Mouse (Mus musculus) heart, adult 11 months (tissue): ENCODE measurements around the gene Tmem200c.

Source experiments
- DNase-seq: peaks from one replicate; pipeline ENCODE4 v3.0.0; 2022

The Tmem200c gene

DNA sequence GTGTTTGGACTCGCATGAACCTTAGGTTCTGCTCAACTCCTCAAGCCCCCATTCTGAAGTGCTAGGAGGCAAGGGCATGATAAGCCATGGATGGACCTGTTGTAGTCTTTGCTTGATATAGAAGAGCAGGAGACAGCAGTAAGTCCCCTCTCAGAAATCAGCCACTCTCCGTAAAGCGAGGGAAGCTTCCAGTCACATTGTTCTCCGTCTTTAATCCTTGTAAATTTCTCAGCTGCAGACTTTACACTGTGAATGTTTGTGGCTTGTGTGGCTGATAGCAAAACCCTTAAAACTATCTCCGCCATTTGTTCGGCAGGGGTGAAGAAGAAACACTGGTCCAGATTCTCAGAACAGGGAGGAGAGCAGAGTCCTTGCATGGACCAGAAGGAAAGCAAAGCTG, at the start of gene Tmem200c:
Gene Tmem200c, plus strand, starts transcription at position 301 of the 400 bp plus-strand sequence.
- DNase-seq: no peak

GRCm38 (mm10) chr17:68793741-68794140, 32.7 kb upstream of the Tmem200c start:
- DNase-seq: no peak

DNA sequence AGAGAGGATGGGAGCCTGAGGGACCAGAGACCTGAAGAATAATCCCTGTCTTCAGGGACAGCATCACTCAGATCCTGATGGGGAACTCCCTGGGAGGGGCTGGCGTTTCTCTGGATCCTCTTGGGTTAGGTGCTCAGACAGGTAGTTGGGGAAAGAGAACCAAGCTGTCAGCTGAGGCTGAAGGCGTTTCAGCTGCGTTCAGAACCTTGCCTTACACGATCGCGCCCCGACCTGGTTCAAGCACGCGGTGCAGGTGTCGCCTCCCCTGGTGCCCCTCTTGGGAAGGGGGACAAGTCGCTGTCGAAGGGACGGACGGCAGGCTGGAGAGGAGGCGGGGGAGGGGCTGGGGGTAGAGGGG, 10.2 kb downstream of the Tmem200c start:
- no peak for DNase-seq

- DNase-seq: peak; percentile 90
These were observed 10.8 kb downstream of the Tmem200c start for GRCm38 (mm10) chr17:68837013-68837858.

GRCm38 (mm10) chr17:68837859-68838194, 11.4 kb downstream of the Tmem200c start:
- DNase-seq: no peak

DNA sequence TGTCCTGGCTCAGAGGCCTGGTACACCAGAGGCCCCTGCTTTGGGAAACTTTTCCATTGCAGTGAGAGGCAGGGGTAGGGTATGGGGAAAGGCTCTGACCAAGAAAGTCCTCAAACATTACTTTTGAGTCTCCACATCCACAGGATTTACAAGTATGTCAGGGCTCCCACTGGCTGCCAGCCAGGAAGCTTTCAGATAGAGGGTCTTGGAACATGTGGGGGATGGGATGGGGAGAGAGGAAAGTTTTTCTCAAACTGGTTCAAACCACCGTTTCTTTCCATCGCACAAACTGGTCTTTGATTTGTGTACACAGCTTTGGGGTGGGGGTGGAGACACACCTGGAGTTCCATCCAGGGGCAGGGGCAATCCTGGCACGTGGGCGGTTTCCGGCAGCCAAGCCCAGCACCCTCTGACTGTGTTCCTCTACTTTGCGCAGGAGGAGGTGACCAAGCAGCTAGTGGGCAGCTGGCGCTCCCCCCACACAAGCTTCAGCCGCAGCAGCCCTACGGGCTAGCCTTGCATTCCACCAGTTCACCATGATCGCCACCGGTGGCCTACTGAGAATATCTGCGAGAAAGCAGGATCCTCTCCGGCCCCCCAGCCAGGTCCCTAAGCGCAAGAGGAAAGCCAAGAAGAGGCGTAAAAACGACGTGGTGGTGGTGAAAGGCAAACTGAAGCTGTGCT, 13.6 kb downstream of the Tmem200c start:
- DNase-seq: peak; percentile 81

DNA sequence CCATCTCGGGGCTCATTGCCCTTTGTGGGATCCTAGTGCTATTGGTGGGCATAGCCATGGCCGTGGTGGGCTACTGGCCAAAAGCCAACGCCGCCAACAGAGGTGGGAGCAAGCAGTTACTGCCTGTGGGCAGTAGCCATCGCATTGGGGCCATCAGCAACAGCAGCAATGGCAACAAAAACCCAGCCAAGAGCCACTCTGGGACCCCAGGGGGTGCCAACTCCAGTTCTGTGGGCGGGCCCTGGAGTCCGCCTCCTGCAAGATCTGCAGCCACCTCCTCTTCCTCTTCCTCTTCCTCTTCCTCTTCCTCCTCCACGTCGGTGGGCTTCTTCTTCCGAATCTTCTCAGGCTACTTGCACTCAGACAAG, 14.1 kb downstream of the Tmem200c start:
- DNase-seq: peak; percentile 78

DNA sequence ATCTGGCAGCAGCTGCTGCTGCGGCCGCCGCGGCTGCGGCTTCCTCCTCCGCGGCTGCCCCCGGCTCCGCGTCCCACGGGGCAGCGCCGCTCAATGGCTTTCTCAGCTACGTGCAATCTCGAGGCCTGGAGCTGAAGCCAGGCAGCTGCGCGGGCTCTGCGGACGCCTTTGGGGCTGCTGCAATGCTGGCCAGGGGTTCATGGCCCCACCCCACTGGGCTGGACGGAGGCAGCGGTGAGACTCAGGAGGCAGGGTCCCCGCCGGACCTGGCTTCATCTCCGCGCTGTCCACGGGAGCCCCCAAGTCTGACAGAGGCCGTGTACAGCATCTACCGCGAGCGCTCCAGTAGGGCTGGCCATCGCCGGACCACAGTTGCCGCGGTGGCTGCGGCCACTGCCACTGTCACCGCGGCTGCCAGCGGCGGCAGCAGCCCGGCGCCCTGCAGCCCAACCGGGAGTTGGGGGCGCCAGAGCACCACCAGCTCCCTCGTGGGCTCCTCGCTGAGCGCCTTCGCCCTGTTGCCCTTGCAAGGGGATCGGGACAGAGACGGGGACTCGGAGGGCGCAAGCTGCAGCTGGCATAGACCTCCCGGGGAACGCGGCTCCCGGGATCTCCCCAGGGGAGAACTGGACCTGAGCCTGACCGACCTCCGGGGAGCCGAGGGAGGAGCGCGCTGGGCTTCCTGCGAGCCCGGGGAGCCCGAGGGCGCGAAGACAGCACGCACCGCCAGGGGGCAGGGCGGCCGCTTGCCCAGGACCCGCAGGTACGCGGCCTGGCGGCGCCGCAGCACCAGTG, 14.9 kb downstream of the Tmem200c start:
- peak; percentile 88 for DNase-seq

DNA sequence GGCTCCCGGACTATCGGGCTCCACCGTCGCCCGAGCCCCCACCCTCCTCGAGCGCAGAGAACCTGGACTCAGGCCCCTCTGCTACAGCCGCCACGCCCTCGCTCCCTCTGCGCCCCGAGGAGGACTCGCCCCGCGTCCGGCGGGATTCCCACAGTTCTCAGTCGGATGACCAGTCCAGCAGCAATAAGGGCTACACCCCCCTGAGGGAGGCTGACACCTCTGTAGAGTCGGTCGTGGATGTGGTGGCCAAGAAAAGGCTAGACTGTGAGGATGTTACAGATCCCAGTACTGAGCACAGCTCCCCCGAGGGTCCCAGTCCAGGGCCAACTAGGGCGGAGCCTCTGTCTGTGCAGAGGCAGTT, 15.4 kb downstream of the Tmem200c start:
- peak; percentile 90 for DNase-seq

- peak; percentile 89 for DNase-seq
These were observed 19.5 kb downstream of the Tmem200c start for GRCm38 (mm10) chr17:68845931-68846330.

GRCm38 (mm10) chr17:68848739-68849138, 22.3 kb downstream of the Tmem200c start:
- peak; percentile 64 for DNase-seq

- no peak for DNase-seq
These were observed 25.9 kb downstream of the Tmem200c start for GRCm38 (mm10) chr17:68852171-68852966.

DNA sequence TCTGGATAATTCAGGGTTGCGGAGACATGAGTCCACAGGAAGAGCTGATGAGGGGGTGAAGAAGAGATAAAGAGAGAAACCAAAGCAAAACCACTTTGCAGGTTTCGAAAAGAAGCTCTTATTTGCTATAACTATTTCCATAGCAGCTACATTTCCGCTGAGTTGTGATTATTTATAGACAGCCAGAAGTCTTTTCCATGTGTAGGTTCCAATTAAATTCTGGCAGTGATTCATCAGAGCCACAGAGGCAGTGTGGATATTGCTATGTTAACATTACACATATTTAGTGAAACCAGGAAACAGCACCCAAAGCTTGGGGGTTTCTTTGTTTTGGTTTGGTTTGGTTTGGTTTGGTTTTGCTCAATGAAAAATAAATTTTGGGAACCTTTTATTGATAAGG, 37.8 kb downstream of the Tmem200c start:
- no peak for DNase-seq

DNA sequence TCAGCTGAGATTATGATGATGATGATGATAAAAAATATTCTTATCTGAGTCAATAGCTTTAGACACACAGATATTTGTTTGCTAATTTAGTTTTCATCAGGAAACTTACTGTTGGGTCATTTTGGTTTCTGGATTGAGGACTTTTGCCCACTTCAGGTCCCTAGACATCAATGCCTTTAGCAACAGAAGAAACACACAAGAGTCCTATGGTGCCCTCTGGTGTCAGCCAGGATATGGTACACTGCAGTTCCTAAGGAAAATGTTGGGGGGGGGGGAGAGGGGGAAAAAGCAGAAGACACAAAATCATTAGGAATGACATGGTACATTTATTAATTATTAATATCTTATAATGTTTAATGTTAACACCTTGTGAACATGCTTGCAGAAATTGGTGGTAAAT, 42.0 kb downstream of the Tmem200c start:
- DNase-seq: no peak

DNA sequence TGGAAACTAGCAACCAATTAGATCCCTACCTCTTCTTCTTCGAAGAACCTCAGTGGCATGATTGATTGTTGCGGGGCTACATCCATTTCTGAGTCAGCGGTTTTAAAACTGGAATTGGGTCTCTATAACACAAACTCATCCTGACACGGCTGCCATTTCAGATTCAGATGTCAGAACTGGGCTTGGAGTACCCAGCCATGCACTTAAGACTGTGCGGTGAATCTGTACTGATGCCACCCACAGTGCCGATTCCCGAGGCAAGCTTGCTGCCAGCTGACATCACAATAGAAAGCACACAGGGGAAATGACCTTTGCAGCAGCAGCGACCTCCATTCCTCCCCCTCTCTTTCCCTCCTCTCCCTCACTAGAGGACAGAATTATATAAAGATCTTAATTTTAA, 47.6 kb downstream of the Tmem200c start:
- DNase-seq: no peak

GRCm38 (mm10) chr17:68875251-68875650, 48.8 kb downstream of the Tmem200c start:
- DNase-seq: no peak

GRCm38 (mm10) chr17:68875917-68876495, 49.6 kb downstream of the Tmem200c start:
- no peak for DNase-seq

DNA sequence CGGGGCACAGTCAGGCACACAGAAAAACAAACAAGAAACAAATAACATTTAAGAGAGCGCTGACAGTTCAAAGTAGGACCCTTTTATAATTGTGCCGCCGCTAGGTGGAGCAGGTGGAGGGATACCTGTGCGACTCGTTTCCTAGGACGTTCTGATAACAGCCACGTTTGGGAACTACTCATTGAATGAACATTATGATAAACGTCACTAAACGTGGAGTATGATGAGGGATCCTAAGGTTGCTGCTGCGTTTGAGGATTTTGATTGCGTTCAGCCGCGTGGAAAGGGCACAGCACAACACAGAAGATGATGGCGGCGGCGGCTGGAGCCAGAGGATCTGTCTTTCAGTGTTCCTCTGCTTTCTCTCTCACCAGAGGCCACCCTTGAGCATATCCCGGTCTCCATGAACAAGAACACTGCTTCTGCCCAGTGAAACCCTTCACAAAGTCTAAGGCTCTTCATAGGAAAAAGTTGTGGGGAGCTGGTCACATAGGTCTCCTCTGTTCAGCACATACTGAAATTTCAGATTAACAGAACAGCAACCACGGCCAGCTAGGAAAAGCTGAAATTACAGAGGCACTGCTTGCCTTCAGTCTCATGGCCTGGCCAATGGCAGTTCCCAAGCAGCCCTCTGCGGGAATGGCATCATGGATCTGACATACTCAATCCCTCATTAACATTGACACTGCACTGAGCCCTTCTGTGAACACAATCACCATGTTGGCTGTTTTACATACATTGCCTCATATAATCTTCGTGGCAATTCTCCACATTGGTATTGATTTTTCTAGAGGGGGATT, 55.5 kb downstream of the Tmem200c start:
- DNase-seq: no peak

GRCm38 (mm10) chr17:68883474-68884083, 57.2 kb downstream of the Tmem200c start:
- DNase-seq: no peak

GRCm38 (mm10) chr17:68890672-68891071, 64.2 kb downstream of the Tmem200c start:
- no peak for DNase-seq
